Mouse (Mus musculus) megakaryocyte-erythroid progenitor cell, adult 5-6 weeks (primary cell): Measurements from ENCODE around the gene Tnk2. TPM values are rescaled to one million over a fixed set of nuclear protein-coding genes. Genes with fewer than 3 reads are reported as not detected.
A peak's percentile ranks its signal among the peaks of the same experiment; 100 is the strongest.

Experiments
- ATAC-seq: replicated peaks from 2 replicates; pipeline ENCODE4 v1.8.0; 2016; ENCODE audit warnings: mild to moderate bottlenecking, inconsistent platforms; ENCODE audit not compliant: severe bottlenecking, poor library complexity, low FRiP score, low TSS enrichment
- total RNA-seq, 2 experiments: library from RNA; stranded (forward) in 1 of 2; stranded (reverse) in 1 of 2; fragments of 200-1000, 215-1000 nt in 1 of 2; fragments of >200 nt in 1 of 2; fragmentation: Nextera tagmentation in 1 of 2; gene quantifications; 2 replicates each; pipeline ENCODE4 v1.2.3; 2014 to 2017

Tnk2 gene
- total RNA-seq (2014; fragmentation: Nextera tagmentation) (45.7 and 54.4 TPM in 2 replicates), total RNA-seq (2017) (27.7 and 28.6 TPM in 2 replicates)

- 0 out of 2 replicates have a peak, but pooled peaks have one; percentile 46 for ATAC-seq
Observed at GRCm38 (mm10) chr16:32643661-32644061, at the start of gene Tnk2. Gene Tnk2 (plus strand): TSS chr16:32643874.

- ATAC-seq = no peak
Observed at GRCm38 (mm10) chr16:32593916-32594315, 49.8 kb upstream of the Tnk2 start.

GRCm38 (mm10) chr16:32594701-32595100, 49.0 kb upstream of the Tnk2 start:
- ATAC-seq = no peak

- ATAC-seq = no peak
Observed at GRCm38 (mm10) chr16:32595142-32595855, 48.4 kb upstream of the Tnk2 start.

GRCm38 (mm10) chr16:32597909-32598381, 45.7 kb upstream of the Tnk2 start:
- ATAC-seq = peak; percentile 63; the same call in 1 of the 2 replicates

- ATAC-seq = no peak
Observed at GRCm38 (mm10) chr16:32599151-32599550, 44.5 kb upstream of the Tnk2 start.

- ATAC-seq = no peak
Observed at GRCm38 (mm10) chr16:32602193-32602685, 41.4 kb upstream of the Tnk2 start.

GRCm38 (mm10) chr16:32607562-32608343, 35.9 kb upstream of the Tnk2 start:
- ATAC-seq = no peak

- ATAC-seq = no peak
Observed at GRCm38 (mm10) chr16:32608344-32608711, 35.3 kb upstream of the Tnk2 start.

- peak; percentile 97 for ATAC-seq
Observed at GRCm38 (mm10) chr16:32608712-32609400, 34.8 kb upstream of the Tnk2 start, which contains the start of gene Tfrc. Gene Tfrc (plus strand): TSS chr16:32608920.

GRCm38 (mm10) chr16:32609401-32609779, 34.3 kb upstream of the Tnk2 start:
- no peak for ATAC-seq

GRCm38 (mm10) chr16:32610460-32611255, 33.0 kb upstream of the Tnk2 start:
- no peak for ATAC-seq

GRCm38 (mm10) chr16:32612052-32612451, 31.6 kb upstream of the Tnk2 start:
- ATAC-seq = peak; percentile 66

GRCm38 (mm10) chr16:32613269-32613834, 30.3 kb upstream of the Tnk2 start:
- no peak for ATAC-seq

- peak; percentile 57; the same call in 1 of the 2 replicates for ATAC-seq
Observed at GRCm38 (mm10) chr16:32614047-32614446, 29.6 kb upstream of the Tnk2 start.

- no peak for ATAC-seq
Observed at GRCm38 (mm10) chr16:32618946-32619345, 24.7 kb upstream of the Tnk2 start.

- peak; percentile 57 for ATAC-seq
Observed at GRCm38 (mm10) chr16:32628140-32628539, 15.5 kb upstream of the Tnk2 start.

- ATAC-seq = no peak
Observed at GRCm38 (mm10) chr16:32632328-32632824, 11.3 kb upstream of the Tnk2 start.
